Mouse (Mus musculus) MEL-GATA-1-ER (cell line): Measurements from ENCODE around the gene Nipbl.
"Not testable (repeated sequence)": the region's sequence is repeated elsewhere in the genome, so short reads cannot be mapped to it uniquely, and the experiment has no call there.

Experiments used
- DNase-seq: peaks from one replicate; pipeline ENCODE4 v3.0.0-alpha.2; 2012; ENCODE audit warnings: low read depth; ENCODE audit errors: extremely low read depth

Gene Nipbl

DNA sequence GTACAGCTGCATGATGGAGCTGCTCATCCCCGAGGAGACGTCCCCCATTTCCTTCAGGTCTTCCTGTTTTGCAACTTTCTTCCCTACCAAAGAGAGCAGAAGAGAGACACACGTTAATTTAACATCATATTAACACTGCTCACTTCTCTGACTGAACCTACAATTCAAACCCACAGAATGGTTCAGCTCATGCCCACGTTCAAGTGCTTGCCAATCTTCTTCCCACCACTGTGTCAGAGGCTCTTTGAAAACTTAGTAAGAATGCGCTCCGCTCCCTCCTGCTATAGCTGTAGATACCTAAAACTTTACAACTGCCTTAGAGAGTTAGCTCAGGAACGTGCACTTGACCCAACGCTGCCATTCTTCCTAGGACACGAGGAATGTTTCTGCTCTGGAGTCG, 141.3 kb downstream of the Nipbl start:
- DNase-seq, result no peak

DNA sequence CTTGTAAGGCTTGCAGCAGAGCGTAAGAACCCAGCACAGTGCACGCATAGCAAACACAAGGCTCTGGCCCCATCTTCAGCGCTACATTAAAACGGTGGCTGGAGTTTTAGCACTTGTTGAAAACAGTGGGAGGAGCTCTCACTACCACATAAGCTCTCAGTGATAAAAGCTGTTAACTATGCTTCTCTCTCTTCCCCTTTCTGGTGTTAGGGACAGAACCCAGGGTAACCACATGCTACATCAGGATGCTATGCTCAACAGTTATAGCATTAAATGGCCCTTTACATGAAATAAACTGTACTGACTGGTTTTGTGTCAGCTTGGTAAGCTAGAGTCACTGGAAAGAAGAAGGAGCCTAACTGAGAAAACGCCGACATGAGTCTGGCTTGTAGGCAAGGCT, 150.1 kb downstream of the Nipbl start:
- DNase-seq, result peak; percentile 34

DNA sequence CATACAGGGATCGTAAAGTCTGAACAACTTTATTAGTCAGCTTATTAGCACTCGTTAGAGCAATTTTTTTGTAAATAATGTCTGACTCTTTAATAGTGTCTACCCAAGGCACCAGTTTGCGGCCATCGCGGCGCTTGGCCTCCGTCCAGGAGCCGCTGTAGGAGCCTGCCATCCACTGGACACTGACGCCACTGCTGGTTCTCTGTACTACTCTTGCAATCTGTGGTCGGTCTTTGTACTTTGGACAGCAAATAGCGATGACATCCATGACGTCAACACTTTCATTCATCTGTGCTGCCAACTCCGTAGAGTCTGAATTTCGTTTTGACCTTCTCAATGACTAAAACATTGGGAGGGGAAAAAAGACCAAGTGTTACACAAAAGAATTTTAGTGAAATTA, 153.0 kb downstream of the Nipbl start:
- DNase-seq, result no peak

DNA sequence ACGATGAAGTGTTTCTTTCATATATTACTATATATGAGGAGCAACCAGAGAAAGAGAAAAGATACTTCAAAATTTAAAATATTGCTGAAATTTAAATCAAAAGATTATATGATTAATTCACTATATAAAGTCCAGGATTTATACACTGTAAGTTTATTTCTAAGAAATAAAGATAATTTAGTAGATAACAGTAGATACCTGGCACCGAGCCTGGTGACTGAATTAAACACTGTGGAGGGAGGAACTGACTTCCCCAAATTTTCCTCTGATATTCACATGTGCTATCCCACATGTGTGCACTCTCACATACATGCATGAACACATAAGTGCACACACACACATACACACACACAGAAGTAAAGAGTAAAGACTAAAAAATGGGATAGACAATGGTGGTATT, 162.1 kb downstream of the Nipbl start:
- DNase-seq, result no peak

DNA sequence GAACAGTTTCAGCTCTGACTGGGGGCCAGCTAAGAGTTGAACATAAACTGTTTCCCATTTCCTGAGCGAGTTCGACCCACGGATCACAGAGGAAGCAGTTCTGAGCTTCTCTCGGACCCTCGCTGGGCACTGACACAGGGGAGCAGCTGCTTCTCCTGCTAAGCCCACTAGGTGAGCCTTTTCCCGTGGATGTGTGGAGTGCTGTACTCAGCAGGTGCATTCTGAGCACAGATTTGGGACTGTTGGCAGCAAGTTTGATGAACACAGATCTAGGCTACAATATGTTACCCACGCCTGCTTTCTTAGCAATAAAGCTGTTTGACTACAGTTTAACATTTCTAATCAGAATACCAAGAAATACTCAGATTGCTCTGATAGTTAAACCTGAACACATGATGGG, 162.6 kb downstream of the Nipbl start:
- DNase-seq, result no peak

DNA sequence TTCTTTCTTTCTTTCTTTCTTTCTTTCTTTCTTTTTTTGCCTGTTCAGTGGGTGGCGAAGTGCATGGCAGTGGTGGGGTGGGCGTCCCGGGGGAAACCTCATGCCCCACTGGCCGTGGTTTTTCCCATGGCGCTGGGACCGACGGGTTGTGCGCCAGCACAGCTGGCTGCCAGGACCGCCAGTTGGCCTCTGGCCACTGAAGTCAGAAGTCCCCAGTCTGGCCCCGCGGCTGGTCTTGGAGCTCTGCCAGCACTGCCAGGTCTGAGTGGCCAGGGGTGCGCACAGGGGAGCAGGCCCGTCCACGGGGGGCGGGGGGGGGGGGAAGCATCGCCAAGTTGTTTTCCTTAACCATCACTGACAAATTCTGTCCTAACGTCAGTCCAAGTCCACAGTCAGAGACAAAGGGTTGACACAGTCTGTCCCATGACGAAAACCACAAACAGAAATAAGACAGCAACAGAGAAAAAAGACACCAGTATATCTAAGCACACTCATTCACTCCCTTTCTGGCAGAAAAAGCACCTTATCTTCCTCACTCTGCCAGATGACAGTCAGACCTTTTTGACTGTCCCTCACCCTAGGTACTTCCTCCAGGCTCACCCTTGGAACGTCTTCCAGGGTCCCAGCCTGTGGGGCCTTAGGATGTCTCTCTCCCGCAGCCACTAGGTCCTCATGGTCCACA, 164.2 kb downstream of the Nipbl start:
- DNase-seq, result peak; percentile 15

DNA sequence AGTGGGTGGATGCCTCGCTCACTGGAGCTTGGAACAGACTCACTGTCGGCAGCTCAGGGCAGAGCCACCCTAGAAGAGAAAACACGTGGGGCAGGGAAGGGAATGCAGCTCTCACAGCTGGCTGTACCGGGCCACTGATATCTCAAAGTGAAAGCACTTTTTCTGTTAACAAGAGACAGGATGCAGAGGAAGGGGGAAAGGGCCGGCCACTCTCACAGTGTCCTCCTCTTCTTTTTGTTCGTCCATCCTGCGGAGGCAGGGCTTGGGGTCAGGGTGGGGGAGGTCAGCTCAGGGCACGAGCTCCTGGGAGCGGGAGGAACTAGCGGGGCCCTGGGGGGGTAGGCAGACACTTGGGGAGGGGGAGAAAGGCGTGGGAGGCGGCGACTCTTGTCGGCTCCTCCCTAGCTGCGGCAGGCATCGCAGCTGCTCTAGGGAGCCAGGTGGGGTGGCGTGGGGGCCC, 164.9 kb downstream of the Nipbl start:
- DNase-seq, result peak; percentile 27

DNA sequence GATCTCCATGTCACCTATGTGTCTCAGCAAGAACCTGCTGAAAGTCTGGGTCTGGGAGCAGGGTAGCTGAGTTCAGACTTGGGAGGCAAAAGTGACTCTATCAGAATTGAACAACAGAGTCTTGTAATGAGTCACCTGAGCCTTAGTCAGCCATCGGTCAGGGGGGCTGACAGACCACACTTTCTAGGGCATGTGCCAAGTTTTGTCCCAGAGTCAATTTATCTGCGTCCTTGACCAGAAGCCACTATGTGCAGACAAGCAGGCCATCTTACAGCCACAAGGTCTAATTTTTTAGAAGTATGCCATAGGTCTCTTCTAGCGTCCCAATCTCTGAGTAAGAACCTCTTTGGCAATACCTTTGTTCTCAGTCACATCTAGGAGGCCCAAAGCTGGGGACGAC, 166.3 kb downstream of the Nipbl start:
- DNase-seq, result not testable (repeated sequence)

DNA sequence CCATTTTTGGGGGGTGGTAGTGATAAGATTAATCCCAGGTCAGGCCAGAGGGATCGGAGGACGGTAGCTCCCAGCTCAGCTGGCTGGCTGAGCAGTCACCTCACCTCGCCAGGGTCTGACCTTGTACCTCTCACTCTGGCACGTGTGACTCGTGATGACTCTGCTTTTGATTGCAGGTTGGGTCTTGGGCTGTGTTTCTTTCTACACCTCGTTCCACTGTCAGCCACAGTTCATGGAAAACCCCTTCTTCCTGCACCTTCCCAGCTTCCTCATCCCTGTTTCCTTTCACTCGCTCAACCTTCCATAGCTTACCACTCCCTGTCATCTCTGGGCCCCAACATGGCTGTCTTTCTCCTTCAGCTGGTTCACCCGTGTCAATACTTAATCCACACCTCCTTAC, 172.3 kb downstream of the Nipbl start:
- DNase-seq, result no peak

DNA sequence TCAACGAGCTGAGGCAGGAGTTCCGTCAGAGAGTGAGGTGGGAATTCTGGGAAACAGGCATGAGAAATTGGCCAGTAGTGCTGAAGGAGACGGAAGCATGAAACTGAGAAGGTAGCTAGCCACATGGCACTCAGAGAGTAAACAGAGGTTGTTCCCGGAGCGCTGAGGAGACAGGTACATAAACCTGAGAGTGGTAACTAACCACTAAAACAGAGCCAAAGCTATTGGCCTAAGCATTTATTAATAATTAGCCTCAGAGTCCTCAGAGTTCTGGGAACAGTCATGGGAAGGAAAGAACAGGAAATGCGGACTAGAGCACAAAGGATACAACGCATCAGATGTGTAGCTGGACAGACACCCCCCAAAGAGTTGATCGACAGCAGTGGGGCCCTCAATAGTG, 176.0 kb downstream of the Nipbl start:
- no peak for DNase-seq

DNA sequence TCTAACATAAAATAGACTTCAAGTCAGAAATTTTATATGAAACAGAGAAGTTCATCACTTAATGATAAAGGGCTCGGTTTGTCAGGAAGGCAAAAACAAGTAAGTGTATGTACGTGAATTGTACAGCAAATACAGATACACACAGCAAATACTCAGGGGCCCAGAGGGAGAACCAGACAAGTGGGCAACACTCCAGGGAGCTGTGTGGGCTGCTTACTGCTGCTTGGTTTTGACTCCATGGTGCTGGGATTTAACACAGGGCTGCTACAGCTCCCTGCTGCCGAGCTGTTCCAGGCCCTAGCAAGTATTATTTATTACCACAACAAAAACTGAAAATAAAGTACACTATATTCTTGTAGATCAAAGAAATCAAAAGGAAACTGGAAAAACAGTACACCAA, 177.1 kb downstream of the Nipbl start:
- DNase-seq, result no peak

DNA sequence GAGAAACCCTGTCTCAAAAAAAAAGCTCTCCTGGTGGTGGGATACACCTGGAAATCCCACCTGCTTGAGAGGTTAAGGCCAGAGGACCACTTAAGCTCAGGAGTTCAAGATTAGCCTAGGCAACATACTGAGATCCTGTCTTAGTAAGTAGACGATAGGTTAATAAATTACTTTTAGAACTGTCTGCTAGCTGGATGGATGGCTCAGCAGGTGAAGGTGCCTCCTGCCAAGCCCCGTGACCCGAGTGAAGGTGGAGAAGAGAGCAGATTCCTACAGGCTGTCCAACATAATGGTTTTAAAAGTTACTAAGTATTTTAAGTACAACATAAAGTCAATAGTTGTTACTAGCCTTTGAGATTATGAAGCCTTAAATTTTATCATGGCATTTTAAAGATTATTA, 178.3 kb downstream of the Nipbl start:
- no peak for DNase-seq
